Mouse (Mus musculus) thymus, adult 2 months (tissue): ENCODE results near the gene Rpl5. TPM values are rescaled to one million over a fixed set of nuclear protein-coding genes. Genes with fewer than 3 reads are reported as not detected.
"Not testable (repeated sequence)": the region's sequence is repeated elsewhere in the genome, so short reads cannot be mapped to it uniquely, and the experiment has no call there.

Experiments used
- DNase-seq: peaks from one replicate; pipeline ENCODE4 v3.0.0; 2021
- H3K27ac ChIP-seq: fragments of 200-500 bp; 2 replicates; pipeline ENCODE4 v1.5.1; 2012; ENCODE audit warnings: low read length, control low read depth; ENCODE audit not compliant: control insufficient read depth, insufficient read depth
- H3K27me3 ChIP-seq: fragments of 200-500 bp; 2 replicates; pipeline ENCODE4 v1.6.1; 2012; ENCODE audit warnings: mild to moderate bottlenecking, low read length, moderate library complexity, mixed read lengths; ENCODE audit not compliant: control insufficient read depth, insufficient read depth
- H3K36me3 ChIP-seq: fragments of 200-500 bp; 2 replicates; pipeline ENCODE4 v1.6.1; 2012; ENCODE audit warnings: mild to moderate bottlenecking, low read length, moderate library complexity; ENCODE audit not compliant: control insufficient read depth, insufficient read depth
- H3K4me1 ChIP-seq: fragments of 200-500 bp; replicated peaks from 2 replicates; pipeline ENCODE4 v1.6.1; 2012; ENCODE audit warnings: low read length; ENCODE audit not compliant: control insufficient read depth, insufficient read depth
- H3K4me3 ChIP-seq: fragments of 200-500 bp; 2 replicates; pipeline ENCODE4 v1.5.1; 2012; ENCODE audit warnings: mild to moderate bottlenecking, low read length, control low read depth, moderate library complexity; ENCODE audit not compliant: control insufficient read depth, insufficient read depth
- CTCF ChIP-seq: fragments of 200-500 bp; IDR thresholded peaks from 2 replicates; pipeline ENCODE4 v1.5.1; 2012; ENCODE audit warnings: mild to moderate bottlenecking, control low read depth, low read length, moderate library complexity, borderline replicate concordance; ENCODE audit not compliant: control insufficient read depth, poor library complexity, insufficient read depth; ENCODE audit errors: extremely low read depth
- POLR2A ChIP-seq: fragments of 200-500 bp; IDR thresholded peaks from 2 replicates; pipeline ENCODE4 v1.6.1; 2012; ENCODE audit warnings: mild to moderate bottlenecking, low read length, control low read depth, moderate library complexity; ENCODE audit not compliant: control insufficient read depth, poor library complexity, insufficient read depth; ENCODE audit errors: extremely low read depth
- WGBS: fragments of 180-500 bp; shearing (Covaris S2); methylation state at CpG from one replicate; pipeline ENCODE4 v1.1.7; 2018; 5-methylcytosine and 5-hydroxymethylcytosine counted together
- polyA plus RNA-seq: library from polyadenylated mRNA; depleted of rRNA; stranded (reverse); fragments of >200 nt; gene quantifications from 2 replicates; pipeline ENCODE4 v1.2.3, GENCODE M21; 2012

Gene Rpl5
- polyA plus RNA-seq, 1 experiment: 55.8 TPM

DNA sequence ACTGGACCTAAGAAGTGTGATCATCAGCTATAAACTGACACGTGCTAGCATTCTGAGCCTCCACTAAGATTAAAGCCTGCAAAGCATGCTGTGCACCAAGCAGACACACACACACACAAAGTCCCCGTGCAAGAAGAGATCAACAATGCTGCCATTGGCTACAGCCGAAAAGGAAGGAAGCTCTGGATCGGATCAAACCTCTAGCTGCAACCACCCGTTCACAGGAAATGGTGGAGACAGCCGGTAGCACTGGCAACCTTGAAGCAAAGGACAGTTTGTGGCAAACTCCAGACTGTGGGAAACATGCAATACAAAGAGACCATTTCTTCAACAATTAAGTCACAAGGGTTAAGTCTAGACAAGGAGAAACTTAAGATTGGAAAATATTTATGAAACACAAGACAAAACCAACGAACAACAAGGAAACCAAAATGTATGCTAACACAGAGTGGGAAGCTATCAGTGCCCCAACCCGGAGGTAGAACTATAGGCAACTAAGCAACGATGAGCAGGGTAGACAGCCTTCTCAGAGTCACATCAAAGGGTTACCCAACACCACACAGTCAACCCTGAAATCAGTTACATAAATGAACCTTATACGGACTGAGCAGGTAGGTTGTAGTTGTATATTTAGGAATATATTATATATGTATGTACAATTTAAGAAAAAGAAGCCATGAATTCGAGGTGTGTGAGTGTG is 26.4 kb downstream of the Rpl5 start:
- DNase-seq: peak; percentile 68
- 9% methylated on average over 11 of the region's 11 CpGs for WGBS
- peaks cover 5% of the 10 kb centered on the region; the same call in 1 of the 2 replicates for H3K4me1 ChIP-seq
- TF ChIP-seq POLR2A (no peak), CTCF (no peak)
- no peaks in the 10 kb centered on the region for H3K27me3 ChIP-seq
- H3K27ac ChIP-seq: peak overlapping the region; percentile 71
- no peak overlapping the region for H3K4me3 ChIP-seq
- H3K36me3 ChIP-seq: no peaks in the 10 kb centered on the region

DNA sequence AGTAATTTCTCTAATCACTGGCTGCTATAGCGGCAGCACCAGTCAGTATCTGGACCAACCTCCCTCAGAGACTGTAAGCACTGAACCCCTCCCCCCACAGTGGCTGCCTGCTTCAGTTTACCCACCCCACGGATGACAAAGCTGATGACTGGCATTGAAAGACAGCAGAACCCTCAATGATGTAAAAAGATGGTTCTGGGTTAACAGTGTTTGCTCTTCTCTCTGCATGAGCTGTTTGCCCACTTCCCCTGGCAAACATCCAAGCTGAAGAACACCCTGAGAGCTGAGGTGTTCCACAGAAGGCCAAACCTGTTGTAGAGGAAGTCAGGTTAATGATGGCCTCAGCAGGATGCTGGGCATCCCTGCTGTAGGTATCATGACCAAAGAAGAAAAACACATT is 32.3 kb downstream of the Rpl5 start:
- DNase-seq: peak; percentile 24
- Histone ChIP-seq H3K27me3 (no peaks in the 10 kb centered on the region), H3K36me3 (no peaks in the 10 kb centered on the region), H3K4me1 (peaks cover 4% of the 10 kb centered on the region; the same call in 1 of the 2 replicates), H3K27ac (no peak overlapping the region), H3K4me3 (no peak overlapping the region)
- TF ChIP-seq POLR2A (no peak), CTCF (no peak)
- WGBS: 10% methylated on average over 2 of the region's 2 CpGs

DNA sequence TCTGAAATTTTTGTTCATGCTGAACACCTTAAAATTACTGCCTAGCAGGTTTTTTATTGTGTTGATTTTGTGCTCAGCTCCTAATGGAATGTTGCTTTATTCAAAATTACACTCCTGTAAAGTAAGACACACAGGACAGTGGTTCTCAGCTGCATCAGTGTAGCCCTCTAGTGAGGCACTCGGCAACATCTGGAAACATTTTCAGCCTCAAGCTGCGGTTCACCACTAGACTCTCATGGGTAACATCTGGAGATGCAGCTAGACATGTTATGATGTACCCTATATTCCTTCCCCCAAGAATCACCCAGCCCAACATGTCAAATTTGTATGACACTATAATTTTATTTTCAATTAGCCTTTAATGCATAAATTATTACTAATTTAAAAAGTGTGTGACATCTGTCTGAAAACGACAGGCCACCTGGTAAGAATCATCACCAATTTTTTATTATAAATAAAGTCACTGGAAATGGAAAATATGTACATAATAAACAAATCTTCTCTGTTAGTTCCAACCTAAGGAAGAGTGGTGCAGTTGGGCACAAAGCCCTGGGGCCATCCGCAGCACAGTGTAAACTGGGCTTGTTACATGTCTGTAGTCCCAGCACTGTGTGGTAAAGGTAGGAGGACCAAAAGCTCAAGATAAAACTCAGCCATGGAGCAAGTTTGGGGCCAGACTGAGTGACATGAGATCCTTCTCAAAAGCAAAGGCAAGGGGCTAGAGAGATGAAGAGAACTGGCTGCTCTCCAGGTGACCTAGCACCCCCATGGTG is 33.1 kb downstream of the Rpl5 start:
- TF ChIP-seq POLR2A (no peak), CTCF (no peak)
- no peak for DNase-seq
- H3K36me3 ChIP-seq: no peaks in the 10 kb centered on the region
- H3K27ac ChIP-seq: no peak overlapping the region; the same call in 1 of the 2 replicates
- peaks cover 4% of the 10 kb centered on the region; the same call in 1 of the 2 replicates for H3K4me1 ChIP-seq
- no peaks in the 10 kb centered on the region for H3K27me3 ChIP-seq
- no peak overlapping the region for H3K4me3 ChIP-seq
- WGBS: 70% methylated on average over 4 of the region's 4 CpGs

DNA sequence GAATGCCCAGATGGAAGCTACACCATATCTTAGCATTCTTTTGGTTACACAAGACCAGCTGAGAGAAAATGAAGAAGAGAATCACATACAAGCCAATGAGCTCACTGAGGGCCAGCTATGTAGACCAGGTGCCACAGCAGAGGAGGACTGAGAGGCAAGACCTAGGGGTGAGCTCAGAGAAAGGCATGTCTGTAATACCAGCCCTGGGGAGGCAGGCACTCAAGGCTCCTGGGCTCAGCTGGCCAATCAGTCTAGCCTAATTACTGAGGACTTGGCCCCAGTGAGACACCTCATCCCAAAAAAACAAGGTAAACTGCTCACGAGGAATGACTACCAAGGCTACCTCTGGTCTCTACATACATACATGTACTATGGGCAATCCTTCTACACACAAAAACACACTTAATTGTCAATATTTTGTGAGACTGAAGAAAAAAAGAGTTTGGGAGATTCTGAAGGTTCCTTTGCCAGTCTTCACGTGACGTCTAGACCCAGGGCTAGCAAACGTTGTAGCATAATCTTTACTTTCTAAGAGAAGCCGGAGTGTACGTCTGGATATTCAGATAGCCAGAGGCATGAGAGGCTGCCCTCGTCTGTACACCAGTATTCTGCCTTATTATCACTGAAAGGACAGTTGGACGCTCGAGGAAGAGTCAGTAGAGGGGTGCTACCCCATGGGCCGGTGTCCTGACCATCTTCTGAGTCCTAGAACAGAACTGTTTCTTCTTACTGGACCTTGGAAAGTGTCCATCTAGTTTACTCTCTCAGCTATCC is 34.7 kb downstream of the Rpl5 start:
- Histone ChIP-seq H3K4me1 (peaks cover 4% of the 10 kb centered on the region; the same call in 1 of the 2 replicates), H3K4me3 (no peak overlapping the region), H3K27ac (no peak overlapping the region), H3K36me3 (no peaks in the 10 kb centered on the region), H3K27me3 (no peaks in the 10 kb centered on the region)
- DNase-seq: no peak
- TF ChIP-seq POLR2A: no peak
- TF ChIP-seq CTCF: no peak
- WGBS: 97% methylated on average over 10 of the region's 10 CpGs

DNA sequence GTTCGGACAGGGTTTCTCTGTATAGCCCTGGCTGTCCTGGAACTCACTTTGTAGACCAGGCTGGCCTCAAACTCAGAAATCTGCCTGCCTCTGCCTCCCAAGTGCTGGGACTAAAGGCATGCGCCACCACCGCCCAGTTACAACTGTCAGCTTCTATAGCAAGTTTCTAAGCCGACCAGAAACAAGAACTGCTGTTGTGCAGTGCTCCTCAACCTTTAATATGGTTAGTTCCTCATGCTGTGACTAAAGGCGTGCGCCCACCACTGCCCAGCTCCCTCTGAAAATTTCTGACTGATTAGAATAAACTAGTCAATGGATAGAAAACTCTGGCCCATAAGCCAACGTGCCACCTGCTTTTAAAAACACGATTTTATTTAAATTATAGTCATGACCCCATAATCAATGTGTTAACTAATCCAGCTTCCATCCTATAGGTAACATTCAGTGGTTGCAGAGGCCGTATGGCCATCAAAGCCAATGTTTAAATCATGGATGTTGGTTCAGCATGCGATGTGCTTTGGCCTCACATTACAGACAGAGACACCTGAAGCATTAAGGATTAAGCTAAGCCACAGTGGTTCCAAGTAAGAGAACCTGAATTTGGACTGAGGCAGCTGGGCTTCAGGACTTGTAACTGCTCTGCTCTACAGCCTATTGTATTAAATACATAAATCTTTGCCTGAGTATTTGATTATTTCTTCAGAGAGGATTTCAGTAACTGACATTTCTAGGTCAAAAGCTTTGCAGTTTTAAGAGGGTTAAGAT is 36.5 kb downstream of the Rpl5 start:
- H3K4me3 ChIP-seq: no peak overlapping the region
- 86% methylated on average over 10 of the region's 10 CpGs for WGBS
- H3K4me1 ChIP-seq: peaks cover 4% of the 10 kb centered on the region; the same call in 1 of the 2 replicates
- TF ChIP-seq POLR2A: no peak
- no peak for TF ChIP-seq CTCF
- H3K27me3 ChIP-seq: no peaks in the 10 kb centered on the region
- DNase-seq: no peak
- H3K36me3 ChIP-seq: no peaks in the 10 kb centered on the region
- no peak overlapping the region for H3K27ac ChIP-seq

DNA sequence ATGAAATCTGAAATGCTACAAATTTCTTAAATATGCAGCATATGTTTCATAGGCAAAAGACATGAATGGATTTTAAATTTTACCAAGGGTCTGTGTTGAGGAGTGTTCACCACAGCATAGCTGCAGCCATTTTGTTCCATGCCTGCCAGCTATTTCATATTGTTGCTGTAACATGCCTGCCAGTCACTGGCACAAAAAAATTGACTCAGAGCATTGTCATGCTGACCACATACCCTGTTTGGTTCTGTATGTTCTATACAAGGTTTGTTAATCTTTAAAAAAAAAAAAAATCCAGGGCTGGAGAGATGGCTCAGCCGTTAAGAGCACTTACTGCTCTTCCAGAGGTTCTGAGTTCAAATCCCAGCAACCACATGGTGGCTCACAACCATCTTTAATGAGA is 38.2 kb downstream of the Rpl5 start:
- DNase-seq: not testable (repeated sequence)

More for the DNA sequence above, 38.2 kb downstream of the Rpl5 start:
- H3K36me3 ChIP-seq, H3K4me3 ChIP-seq, H3K27ac ChIP-seq, H3K27me3 ChIP-seq, H3K4me1 ChIP-seq: not testable (repeated sequence)
- 85% methylated on average over 1 of the region's 1 CpGs for WGBS
